Mouse (Mus musculus) liver, embryonic 13.5 days (tissue): ENCODE data around the gene St5. TPM values are rescaled to one million over a fixed set of nuclear protein-coding genes. Genes with fewer than 3 reads are reported as not detected.

Experiments
- ATAC-seq: fragments of 200-750 bp; cut with Nextera tagmentation; 2 replicates; pipeline ENCODE4 v1.8.0; 2017; ENCODE audit warnings: low read depth, mild to moderate bottlenecking, moderate number of reproducible peaks, moderate library complexity
- DNase-seq: peaks from one replicate; pipeline ENCODE4 v3.0.0; 2022
- H3K27ac ChIP-seq: fragments of 300-500 bp; sonication (generic); 2 replicates; pipeline ENCODE4 v1.5.1; 2015; ENCODE audit warnings: moderate library complexity, mild to moderate bottlenecking, inconsistent platforms
- H3K27me3 ChIP-seq: fragments of 300-500 bp; sonication (generic); 2 replicates; pipeline ENCODE4 v1.6.1; 2015; ENCODE audit warnings: mild to moderate bottlenecking, inconsistent platforms
- H3K36me3 ChIP-seq: fragments of 300-500 bp; sonication (generic); 2 replicates; pipeline ENCODE4 v1.6.1; 2015; ENCODE audit warnings: mild to moderate bottlenecking, inconsistent platforms
- H3K4me1 ChIP-seq: fragments of 300-500 bp; sonication (generic); replicated peaks from 2 replicates; pipeline ENCODE4 v1.6.1; 2015; ENCODE audit warnings: inconsistent platforms
- H3K4me2 ChIP-seq: fragments of 300-500 bp; sonication (generic); 2 replicates; pipeline ENCODE4 v1.6.1; 2015; ENCODE audit warnings: inconsistent platforms, mild to moderate bottlenecking, moderate library complexity
- H3K4me3 ChIP-seq: fragments of 300-500 bp; sonication (generic); replicated peaks from 2 replicates; pipeline ENCODE4 v1.5.1; 2015; ENCODE audit warnings: mild to moderate bottlenecking, inconsistent platforms
- H3K9ac ChIP-seq: fragments of 300-500 bp; sonication (generic); 2 replicates; pipeline ENCODE4 v1.6.1; 2015; ENCODE audit warnings: mild to moderate bottlenecking, inconsistent platforms
- H3K9me3 ChIP-seq: fragments of 300-500 bp; sonication (generic); replicated peaks from 2 replicates; pipeline ENCODE4 v1.6.1; 2016; ENCODE audit warnings: inconsistent platforms
- WGBS: fragments of 180-500 bp; shearing (Covaris S2); methylation state at CpG from one replicate; pipeline ENCODE4 v1.1.7; 2015; ENCODE audit not compliant: insufficient replicate concordance; 5-methylcytosine and 5-hydroxymethylcytosine counted together
- polyA plus RNA-seq: library from polyadenylated mRNA; unstranded; fragments of >200 nt; fragmentation: Nextera tagmentation; extraction: Ambion mirVana; gene quantifications from 2 replicates; pipeline ENCODE4 v1.2.1, GENCODE M21; 2015

Gene St5
- polyA plus RNA-seq, 1 experiment from 2014 or later, result 16.5 TPM

- peak overlapping the region; percentile 62 for H3K9ac ChIP-seq
- peaks cover 71% of the 10 kb centered on the region for H3K4me1 ChIP-seq
- ATAC-seq, result peak; percentile 88
- peak overlapping the region; percentile 90 for H3K27ac ChIP-seq
- WGBS, result 33% methylated on average over 5 of the region's 5 CpGs
- no peaks in the 10 kb centered on the region; the same call in 1 of the 2 replicates for H3K36me3 ChIP-seq
- peak overlapping the region; percentile 44 for H3K4me3 ChIP-seq
- no peaks in the 10 kb centered on the region for H3K27me3 ChIP-seq
- H3K4me2 ChIP-seq, result peak overlapping the region; percentile 49
- H3K9me3 ChIP-seq, result no peaks in the 10 kb centered on the region
- DNase-seq, result peak; percentile 59
These were observed 100.8 kb downstream of the St5 start for GRCm38 (mm10) chr7:109602562-109602961.

DNA sequence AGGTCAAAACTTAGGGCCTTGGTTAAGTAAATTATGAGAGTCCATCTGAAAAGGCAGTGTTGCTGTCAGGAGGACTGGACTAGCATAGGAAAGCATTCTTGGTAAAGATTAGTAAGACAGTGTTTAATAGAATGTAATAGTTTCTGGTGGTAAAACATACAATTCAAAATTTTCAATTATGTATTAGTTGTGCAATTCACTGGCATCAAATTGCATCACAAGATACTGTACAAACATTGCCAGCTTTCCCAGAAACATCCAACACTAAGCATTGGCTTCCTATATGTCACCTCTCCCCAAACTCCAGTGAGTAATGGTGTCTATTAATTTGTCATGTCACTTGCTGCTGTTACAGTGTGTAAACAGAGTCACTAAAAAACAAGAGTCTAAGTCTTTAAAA lies 101.4 kb downstream of the St5 start:
- Histone ChIP-seq H3K4me1 (peaks cover 66% of the 10 kb centered on the region), H3K27ac (peak overlapping the region; percentile 90), H3K36me3 (no peaks in the 10 kb centered on the region; the same call in 1 of the 2 replicates), H3K9ac (peak overlapping the region; percentile 62), H3K27me3 (no peaks in the 10 kb centered on the region), H3K4me2 (peak overlapping the region; percentile 49), H3K4me3 (peak overlapping the region; percentile 44), H3K9me3 (no peaks in the 10 kb centered on the region)
- ATAC-seq (peak; percentile 18; the same call in 1 of the 2 replicates), DNase-seq (no peak)

- Histone ChIP-seq H3K4me3 (peak overlapping the region; percentile 24), H3K27ac (peak overlapping the region; percentile 87), H3K9me3 (no peaks in the 10 kb centered on the region), H3K4me2 (peak overlapping the region; percentile 55), H3K27me3 (no peaks in the 10 kb centered on the region), H3K36me3 (no peaks in the 10 kb centered on the region; the same call in 1 of the 2 replicates), H3K9ac (peak overlapping the region; percentile 64), H3K4me1 (peaks cover 68% of the 10 kb centered on the region)
- 60% methylated on average over 3 of the region's 3 CpGs for WGBS
- DNase-seq, result no peak
- ATAC-seq, result no peak
These were observed 102.7 kb downstream of the St5 start for GRCm38 (mm10) chr7:109600702-109601101.

DNA sequence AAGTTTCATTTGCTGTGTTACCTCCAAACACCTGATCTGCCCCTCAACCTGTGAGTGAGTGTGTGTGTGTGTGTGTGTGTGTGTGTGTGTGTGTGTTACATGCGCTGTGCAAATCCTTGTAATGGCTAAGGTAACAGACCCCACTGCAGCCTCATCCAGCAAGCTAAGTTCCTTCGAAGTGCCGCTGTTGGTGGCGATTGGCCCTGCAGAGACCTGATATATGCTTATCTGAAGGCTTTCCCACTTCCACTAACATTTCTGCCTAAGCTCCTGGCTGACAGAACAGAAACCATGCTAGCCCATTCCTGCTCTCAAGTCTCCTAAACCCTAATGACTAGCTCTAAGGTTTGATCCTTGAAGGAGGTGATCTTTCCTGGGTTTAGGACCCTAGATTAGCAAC lies 103.4 kb downstream of the St5 start:
- Histone ChIP-seq H3K9me3 (no peaks in the 10 kb centered on the region), H3K27me3 (no peaks in the 10 kb centered on the region), H3K9ac (peak overlapping the region; percentile 64), H3K36me3 (no peaks in the 10 kb centered on the region; the same call in 1 of the 2 replicates), H3K4me1 (peaks cover 72% of the 10 kb centered on the region), H3K4me3 (peak overlapping the region; percentile 24), H3K27ac (peak overlapping the region; percentile 87), H3K4me2 (peak overlapping the region; percentile 55)
- DNase-seq (peak; percentile 57), ATAC-seq (peak; percentile 56)
- WGBS, result 21% methylated on average over 4 of the region's 4 CpGs

DNA sequence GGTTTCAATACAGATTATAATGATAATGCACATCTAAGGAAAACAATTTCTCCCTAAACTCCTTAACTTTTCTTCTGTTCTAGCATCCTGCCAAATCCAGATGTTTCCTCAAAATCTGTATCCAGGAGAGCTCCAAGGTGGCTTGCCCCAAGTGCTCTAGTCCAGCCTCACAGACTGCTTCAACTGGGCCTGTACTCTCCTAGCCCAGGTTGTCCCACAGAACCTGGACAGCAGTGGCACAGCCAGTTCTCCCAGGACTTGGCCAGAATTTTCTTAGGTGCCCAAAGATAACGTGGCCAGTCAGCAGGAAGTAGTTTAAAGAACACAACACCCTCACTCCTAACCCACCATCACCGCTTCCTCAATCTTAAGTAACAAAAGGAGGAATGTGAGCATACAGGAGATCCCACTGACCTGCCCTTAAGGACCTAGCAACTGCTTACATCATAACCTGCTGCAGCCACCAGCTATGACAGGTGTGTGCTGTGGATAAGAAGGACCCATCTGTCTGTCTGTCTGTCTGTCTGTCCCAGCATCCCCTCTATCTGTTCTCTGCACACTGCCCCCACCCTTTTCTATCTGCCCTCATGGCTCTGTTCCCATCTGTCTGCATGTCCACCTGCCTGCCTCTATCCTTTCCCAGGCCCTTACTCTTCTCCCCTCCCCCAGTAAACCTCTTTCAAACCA lies 108.4 kb downstream of the St5 start:
- WGBS, result 37% methylated on average over 2 of the region's 2 CpGs
- peak overlapping the region; percentile 89 for H3K27ac ChIP-seq
- ATAC-seq (peak; percentile 93), DNase-seq (peak; percentile 82)
- H3K27me3 ChIP-seq, result no peaks in the 10 kb centered on the region
- H3K36me3 ChIP-seq, result no peaks in the 10 kb centered on the region; the same call in 1 of the 2 replicates
- H3K4me3 ChIP-seq, result no peak overlapping the region
- peaks cover 80% of the 10 kb centered on the region for H3K4me1 ChIP-seq
- no peaks in the 10 kb centered on the region for H3K9me3 ChIP-seq
- peak overlapping the region; percentile 63 for H3K9ac ChIP-seq
- peak overlapping the region; percentile 42 for H3K4me2 ChIP-seq

DNA sequence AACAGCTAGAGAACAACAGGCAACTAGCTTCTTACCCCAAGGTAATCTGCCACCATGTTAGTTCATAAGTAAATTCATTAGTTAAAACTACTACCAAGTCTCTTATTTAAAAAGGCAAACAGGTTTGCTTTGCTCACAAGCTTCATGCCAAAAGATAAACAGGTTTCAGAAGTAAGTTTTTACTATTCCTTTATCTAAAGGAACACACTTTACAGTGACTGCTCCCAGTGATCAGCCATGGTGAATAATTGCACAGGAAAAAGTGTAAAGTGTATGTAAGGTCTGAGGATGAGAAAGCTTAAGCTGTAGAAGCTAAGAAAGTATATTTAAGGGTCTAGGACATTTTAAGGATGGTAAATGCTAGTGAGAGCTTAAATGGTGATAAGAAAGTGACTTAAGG lies 109.4 kb downstream of the St5 start:
- H3K4me2 ChIP-seq, result no peak overlapping the region
- H3K4me3 ChIP-seq, result no peak overlapping the region
- H3K27ac ChIP-seq, result peak overlapping the region; percentile 89

DNA sequence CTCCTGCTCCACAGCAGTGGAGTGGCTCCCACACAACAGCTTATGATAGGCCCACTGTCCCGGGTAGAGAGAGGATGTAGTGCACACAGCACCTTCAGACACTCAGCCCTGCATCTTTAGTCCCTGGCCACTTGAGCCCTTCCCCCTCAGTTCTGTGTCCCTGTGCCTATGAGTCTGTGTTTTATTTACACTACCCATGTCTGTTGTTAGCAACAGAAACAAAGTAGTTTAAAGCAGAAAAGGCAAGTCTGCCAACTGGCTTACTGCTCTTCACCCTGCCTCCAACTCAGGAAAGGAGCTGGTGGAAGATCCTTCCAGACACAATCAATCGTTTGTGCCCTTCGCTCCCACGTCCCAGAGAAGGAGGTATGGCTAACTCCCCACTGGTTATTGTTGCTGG lies 111.2 kb downstream of the St5 start:
- DNase-seq (no peak), ATAC-seq (no peak)
- Histone ChIP-seq H3K4me2 (no peak overlapping the region), H3K27me3 (no peaks in the 10 kb centered on the region), H3K36me3 (no peaks in the 10 kb centered on the region), H3K4me1 (peaks cover 89% of the 10 kb centered on the region), H3K9ac (no peak overlapping the region; the same call in 1 of the 2 replicates), H3K27ac (peak overlapping the region; percentile 40), H3K9me3 (no peaks in the 10 kb centered on the region), H3K4me3 (no peak overlapping the region)
- 57% methylated on average over 4 of the region's 4 CpGs for WGBS

More for the DNA sequence above, 109.4 kb downstream of the St5 start:
- Histone ChIP-seq H3K4me1 (peaks cover 79% of the 10 kb centered on the region), H3K36me3 (no peaks in the 10 kb centered on the region; the same call in 1 of the 2 replicates), H3K9me3 (no peaks in the 10 kb centered on the region), H3K27me3 (no peaks in the 10 kb centered on the region), H3K9ac (peak overlapping the region; percentile 63)
- no peak for ATAC-seq
- no peak for DNase-seq

- Histone ChIP-seq H3K27me3 (no peaks in the 10 kb centered on the region), H3K9ac (no peak overlapping the region), H3K4me1 (peaks cover 90% of the 10 kb centered on the region), H3K27ac (peak overlapping the region; percentile 29), H3K36me3 (no peaks in the 10 kb centered on the region), H3K9me3 (no peaks in the 10 kb centered on the region), H3K4me3 (no peak overlapping the region), H3K4me2 (no peak overlapping the region)
- WGBS, result 74% methylated on average over 2 of the region's 2 CpGs
- DNase-seq, result no peak
- ATAC-seq, result no peak
These were observed 112.8 kb downstream of the St5 start for GRCm38 (mm10) chr7:109590576-109590975.

GRCm38 (mm10) chr7:109588990-109589389 lies 114.4 kb downstream of the St5 start:
- Histone ChIP-seq H3K4me3 (no peak overlapping the region), H3K9ac (no peak overlapping the region; the same call in 1 of the 2 replicates), H3K36me3 (no peaks in the 10 kb centered on the region), H3K4me1 (peaks cover 77% of the 10 kb centered on the region), H3K9me3 (no peaks in the 10 kb centered on the region), H3K4me2 (no peak overlapping the region), H3K27ac (peak overlapping the region; percentile 62), H3K27me3 (no peaks in the 10 kb centered on the region)
- 32% methylated on average over 6 of the region's 6 CpGs for WGBS
- no peak for DNase-seq
- ATAC-seq, result 0 out of 2 replicates have a peak, but pooled peaks have one; percentile 16

DNA sequence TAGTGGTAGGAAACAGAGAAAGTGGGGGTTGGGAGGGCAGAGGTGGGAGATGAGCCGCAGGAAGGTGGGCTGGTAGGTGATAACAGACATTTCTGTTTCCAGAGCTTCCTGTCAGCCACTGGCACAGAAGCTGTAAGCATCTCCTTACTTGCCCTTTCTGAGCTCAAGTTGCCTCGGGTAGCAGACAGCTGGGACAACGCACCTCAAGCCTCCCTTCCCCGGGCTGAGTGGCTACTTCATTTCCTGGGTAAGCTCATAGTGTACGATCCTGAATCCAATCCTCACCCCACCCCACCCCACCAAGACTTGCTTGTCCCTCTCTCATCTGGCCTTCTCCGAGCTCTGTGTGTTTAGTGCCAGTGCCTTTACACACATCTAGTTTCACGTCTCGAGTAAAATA lies 115.3 kb downstream of the St5 start:
- WGBS, result 30% methylated on average over 8 of the region's 8 CpGs
- no peaks in the 10 kb centered on the region for H3K27me3 ChIP-seq
- H3K36me3 ChIP-seq, result no peaks in the 10 kb centered on the region
- H3K9me3 ChIP-seq, result no peaks in the 10 kb centered on the region
- peak overlapping the region; percentile 51 for H3K9ac ChIP-seq
- H3K27ac ChIP-seq, result peak overlapping the region; percentile 62
- peak overlapping the region; percentile 23; the same call in 1 of the 2 replicates for H3K4me2 ChIP-seq
- H3K4me3 ChIP-seq, result no peak overlapping the region
- ATAC-seq (no peak; the same call in 1 of the 2 replicates), DNase-seq (no peak)
- peaks cover 68% of the 10 kb centered on the region for H3K4me1 ChIP-seq

DNA sequence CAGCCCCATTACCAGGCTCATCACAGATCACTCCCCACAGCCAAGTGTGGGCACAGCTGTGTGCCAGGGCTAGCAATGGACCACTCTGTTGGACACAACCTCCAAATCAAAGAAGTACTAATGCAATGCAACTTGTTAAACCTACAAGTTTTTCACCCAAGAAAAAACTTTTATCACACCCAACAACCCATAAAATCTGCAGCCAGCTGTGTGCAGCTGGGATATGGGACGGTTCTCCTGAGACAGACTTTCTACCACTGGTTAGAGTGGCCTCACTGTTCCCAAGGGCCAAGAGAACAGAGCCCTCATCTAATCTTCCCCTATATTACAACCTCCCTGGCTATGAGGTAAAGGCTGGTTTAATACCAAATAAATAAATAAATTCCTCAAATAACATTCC lies 118.9 kb downstream of the St5 start:
- Histone ChIP-seq H3K27ac (no peak overlapping the region), H3K4me1 (peaks cover 44% of the 10 kb centered on the region), H3K9me3 (no peaks in the 10 kb centered on the region), H3K4me3 (no peak overlapping the region), H3K27me3 (no peaks in the 10 kb centered on the region), H3K4me2 (no peak overlapping the region), H3K9ac (no peak overlapping the region), H3K36me3 (no peaks in the 10 kb centered on the region)
- ATAC-seq (no peak), DNase-seq (no peak)
- WGBS, result 59% methylated on average over 1 of the region's 1 CpGs

DNA sequence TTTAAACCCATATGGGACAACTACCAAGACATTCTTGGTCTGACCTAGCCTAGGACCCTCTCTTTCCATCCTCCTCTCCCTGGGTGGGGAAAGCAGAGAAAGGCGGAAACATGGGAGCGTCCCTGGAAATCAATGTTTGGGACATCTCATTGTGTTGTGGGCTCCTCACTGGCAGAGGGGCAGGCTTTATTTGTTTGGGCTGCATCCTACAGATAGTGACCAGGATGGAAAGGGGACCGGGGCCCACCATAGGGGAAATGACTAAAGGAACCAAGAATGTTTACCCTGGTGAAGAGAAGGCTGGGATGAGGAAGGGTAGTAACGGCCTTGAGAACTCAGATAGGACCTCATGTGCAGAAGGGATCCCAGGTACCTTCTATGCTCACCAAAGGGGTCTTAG lies 122.9 kb downstream of the St5 start:
- ATAC-seq (no peak), DNase-seq (no peak)
- Histone ChIP-seq H3K9ac (no peak overlapping the region), H3K36me3 (no peaks in the 10 kb centered on the region), H3K9me3 (no peaks in the 10 kb centered on the region), H3K27ac (no peak overlapping the region), H3K4me2 (no peak overlapping the region), H3K4me1 (peaks cover 27% of the 10 kb centered on the region; the same call in 1 of the 2 replicates), H3K4me3 (no peak overlapping the region), H3K27me3 (no peaks in the 10 kb centered on the region)
- whole genome bisulfite sequencing, result 47% methylated on average over 4 of the region's 4 CpGs
